Mouse (Mus musculus) intestine, embryonic 14.5 days (tissue): ENCODE results near the gene Trio. TPM values are rescaled to one million over a fixed set of nuclear protein-coding genes. Genes with fewer than 3 reads are reported as not detected.
"Not testable (repeated sequence)": the region's sequence is repeated elsewhere in the genome, so short reads cannot be mapped to it uniquely, and the experiment has no call there.

Experiments used
- ATAC-seq: fragments of 200-750 bp; cut with Nextera tagmentation; replicated peaks from 2 replicates; pipeline ENCODE4 v1.8.0; 2017; ENCODE audit warnings: low read depth, moderate number of reproducible peaks, moderate TSS enrichment, moderate library complexity; ENCODE audit not compliant: low FRiP score, low TSS enrichment
- DNase-seq: peaks from one replicate; pipeline ENCODE4 v3.0.0-alpha.2; 2018; ENCODE audit warnings: low spot score
- H3K27ac ChIP-seq: fragments of 300-500 bp; sonication (generic); 2 replicates; pipeline ENCODE4 v1.5.1; 2014; ENCODE audit warnings: low read depth, mild to moderate bottlenecking, control low read depth
- H3K27me3 ChIP-seq: fragments of 300-500 bp; sonication (generic); replicated peaks from 2 replicates; pipeline ENCODE4 v1.6.1; 2014; ENCODE audit warnings: low read length, control low read depth; ENCODE audit not compliant: control insufficient read depth, insufficient read depth
- H3K36me3 ChIP-seq: fragments of 300-500 bp; sonication (generic); 2 replicates; pipeline ENCODE4 v1.6.1; 2014; ENCODE audit warnings: low read length, control low read depth; ENCODE audit not compliant: control insufficient read depth, insufficient read depth
- H3K4me1 ChIP-seq: fragments of 300-500 bp; sonication (generic); replicated peaks from 2 replicates; pipeline ENCODE4 v1.6.1; 2014; ENCODE audit warnings: low read length, control low read depth, mixed read lengths; ENCODE audit not compliant: control insufficient read depth, insufficient read depth
- H3K4me2 ChIP-seq: fragments of 300-500 bp; sonication (generic); 2 replicates; pipeline ENCODE4 v1.6.1; 2014; ENCODE audit warnings: low read length
- H3K4me3 ChIP-seq: fragments of 300-500 bp; sonication (generic); 2 replicates; pipeline ENCODE4 v1.5.1; 2014; ENCODE audit warnings: low read depth, low read length, control low read depth, mixed read lengths
- H3K9ac ChIP-seq: fragments of 300-500 bp; sonication (generic); 2 replicates; pipeline ENCODE4 v1.6.1; 2014; ENCODE audit warnings: mild to moderate bottlenecking, low read length
- H3K9me3 ChIP-seq: fragments of 300-500 bp; sonication (generic); 2 replicates; pipeline ENCODE4 v1.6.1; 2016; ENCODE audit warnings: low read length, control low read depth; ENCODE audit not compliant: control insufficient read depth
- WGBS: fragments of 180-500 bp; shearing (Covaris S2); extraction: QIAGEN DNeasy Blood & Tissue Kit; methylation state at CpG from one replicate; pipeline ENCODE4 v1.1.7; 2014; 5-methylcytosine and 5-hydroxymethylcytosine counted together
- polyA plus RNA-seq: library from polyadenylated mRNA; unstranded; fragments of >200 nt; fragmentation: Nextera tagmentation; extraction: Ambion mirVana; gene quantifications from 2 replicates; pipeline ENCODE4 v1.2.1, GENCODE M21; 2014

Trio gene
- polyA plus RNA-seq, 1 experiment from 2014 or later, result 34.7 TPM

DNA sequence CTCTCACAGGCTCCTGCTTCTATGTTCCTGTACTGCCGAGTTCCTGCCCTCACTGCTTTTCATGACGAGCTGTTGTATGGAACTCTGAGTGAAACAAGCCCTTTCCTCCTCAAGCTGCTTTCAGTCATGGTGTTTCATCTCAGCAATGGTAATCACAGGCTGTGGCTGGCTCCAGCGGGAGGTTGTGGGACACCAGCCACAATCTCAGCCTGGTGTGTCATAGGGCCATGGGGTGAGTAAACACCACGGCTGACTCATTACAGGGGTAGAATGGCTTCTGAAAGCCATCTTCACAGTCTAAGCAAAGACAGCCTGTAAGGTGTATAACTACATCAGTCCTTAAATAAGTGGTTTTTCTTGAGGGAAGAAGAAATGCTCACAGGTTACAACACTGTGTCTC is 175.7 kb downstream of the Trio start:
- Histone ChIP-seq H3K36me3 (peaks cover 93% of the 10 kb centered on the region), H3K4me3 (no peak overlapping the region)

DNA sequence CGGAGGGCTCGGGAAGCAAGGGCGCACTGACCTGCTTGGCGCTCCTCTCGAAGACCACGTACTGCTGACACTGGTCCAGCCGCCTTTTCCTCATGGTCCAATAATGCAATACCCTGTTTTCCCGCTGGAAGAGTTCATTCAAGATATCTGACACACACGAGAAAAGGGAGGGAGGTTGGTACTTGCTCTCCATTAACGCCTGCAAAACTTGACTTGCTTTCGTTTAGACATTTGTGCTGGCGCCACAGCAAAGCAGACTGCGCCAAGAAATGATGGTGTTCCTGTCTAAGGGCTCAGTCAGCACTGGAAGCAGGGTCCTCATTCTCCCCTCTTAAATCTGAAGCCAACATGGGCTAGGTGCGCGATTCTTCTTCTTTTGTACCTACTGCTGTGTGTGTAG is 184.0 kb downstream of the Trio start:
- WGBS, result 92% methylated on average over 15 of the region's 15 CpGs
- Histone ChIP-seq H3K27ac (no peak overlapping the region), H3K9me3 (no peaks in the 10 kb centered on the region), H3K4me1 (no peaks in the 10 kb centered on the region), H3K27me3 (no peaks in the 10 kb centered on the region), H3K4me3 (no peak overlapping the region), H3K9ac (no peak overlapping the region), H3K36me3 (peaks cover 84% of the 10 kb centered on the region), H3K4me2 (no peak overlapping the region)
- no peak for DNase-seq
- no peak for ATAC-seq

More for the DNA sequence above, 175.7 kb downstream of the Trio start:
- 91% methylated on average over 4 of the region's 4 CpGs for WGBS
- Histone ChIP-seq H3K9ac (no peak overlapping the region), H3K27ac (no peak overlapping the region), H3K9me3 (no peaks in the 10 kb centered on the region), H3K27me3 (no peaks in the 10 kb centered on the region), H3K4me1 (no peaks in the 10 kb centered on the region), H3K4me2 (no peak overlapping the region)
- no peak for ATAC-seq
- DNase-seq, result no peak

DNA sequence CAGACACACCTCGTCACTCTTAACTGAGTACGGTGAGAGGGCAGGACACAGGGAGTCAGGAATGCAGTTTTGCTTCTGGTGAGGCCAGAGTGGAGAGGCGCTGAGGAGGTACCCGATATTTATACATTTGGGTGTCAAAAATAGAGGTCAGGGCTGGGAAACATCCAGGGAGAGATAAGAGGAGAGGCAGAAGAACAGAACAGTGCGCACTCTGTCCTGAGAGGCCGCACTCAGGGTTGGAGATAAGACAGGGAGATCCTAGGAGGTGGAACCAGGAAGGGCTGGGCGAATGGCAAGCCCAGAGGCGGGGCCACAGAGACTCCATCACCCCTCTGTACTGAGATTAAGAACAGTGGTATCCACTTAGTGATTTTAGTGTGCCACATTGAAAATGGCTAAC is 185.1 kb downstream of the Trio start:
- Histone ChIP-seq H3K4me2 (no peak overlapping the region), H3K27ac (no peak overlapping the region), H3K4me3 (no peak overlapping the region), H3K36me3 (peaks cover 76% of the 10 kb centered on the region), H3K27me3 (no peaks in the 10 kb centered on the region), H3K9ac (no peak overlapping the region), H3K4me1 (no peaks in the 10 kb centered on the region), H3K9me3 (no peaks in the 10 kb centered on the region)
- DNase-seq, result no peak
- no peak for ATAC-seq
- 52% methylated on average over 8 of the region's 8 CpGs for WGBS

DNA sequence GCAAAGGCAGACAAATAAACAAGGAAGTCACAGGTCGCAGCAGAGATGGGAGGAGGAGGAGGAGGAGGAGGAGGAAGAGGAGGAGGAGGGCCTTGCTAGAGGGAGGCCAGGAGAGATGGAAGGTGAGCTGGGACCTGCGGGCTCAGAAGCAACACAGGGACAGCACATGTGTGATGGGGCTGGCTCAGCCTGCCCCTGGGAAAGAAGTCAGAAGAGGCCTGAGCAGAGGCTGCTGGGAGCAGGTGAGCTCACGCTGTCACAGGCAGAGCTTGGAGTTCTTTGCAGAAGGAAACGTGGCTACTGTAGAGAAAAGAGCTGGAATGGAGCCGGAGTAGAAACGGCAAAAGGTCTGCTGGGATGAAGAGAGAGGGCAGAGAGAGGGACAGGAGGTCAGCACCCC is 185.5 kb downstream of the Trio start:
- WGBS, result 49% methylated on average over 6 of the region's 6 CpGs
- DNase-seq (no peak), ATAC-seq (no peak)
- no peak overlapping the region for H3K9ac ChIP-seq
- no peak overlapping the region for H3K27ac ChIP-seq
- no peaks in the 10 kb centered on the region for H3K27me3 ChIP-seq
- H3K4me1 ChIP-seq, result no peaks in the 10 kb centered on the region
- H3K9me3 ChIP-seq, result no peaks in the 10 kb centered on the region
- H3K36me3 ChIP-seq, result peaks cover 76% of the 10 kb centered on the region
- no peak overlapping the region for H3K4me2 ChIP-seq
- no peak overlapping the region for H3K4me3 ChIP-seq

DNA sequence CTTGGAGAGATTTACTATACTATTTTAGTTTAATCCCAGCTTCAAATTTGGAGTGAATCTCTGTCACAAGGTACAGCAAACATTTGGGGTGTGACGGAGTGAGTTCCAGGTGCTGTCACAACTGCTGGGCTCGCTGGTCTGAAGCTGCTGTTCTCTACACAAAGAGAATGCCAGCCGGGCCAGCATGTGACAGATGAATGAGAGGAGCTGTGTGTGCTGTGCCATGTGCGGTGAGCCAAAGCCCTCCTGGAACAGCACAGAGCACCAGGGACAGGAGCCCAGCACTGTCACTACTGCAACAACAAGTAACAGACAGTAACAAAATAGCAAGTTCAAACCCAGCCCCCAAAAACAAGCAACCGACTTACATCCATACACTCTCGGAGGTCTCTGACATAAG is 194.0 kb downstream of the Trio start:
- 91% methylated on average over 6 of the region's 6 CpGs for WGBS
- H3K9ac ChIP-seq, result no peak overlapping the region
- no peaks in the 10 kb centered on the region for H3K9me3 ChIP-seq
- no peak overlapping the region for H3K27ac ChIP-seq
- ATAC-seq (no peak), DNase-seq (no peak)
- H3K4me2 ChIP-seq, result no peak overlapping the region
- peaks cover 80% of the 10 kb centered on the region for H3K36me3 ChIP-seq
- H3K27me3 ChIP-seq, result no peaks in the 10 kb centered on the region
- no peak overlapping the region for H3K4me3 ChIP-seq
- no peaks in the 10 kb centered on the region for H3K4me1 ChIP-seq

DNA sequence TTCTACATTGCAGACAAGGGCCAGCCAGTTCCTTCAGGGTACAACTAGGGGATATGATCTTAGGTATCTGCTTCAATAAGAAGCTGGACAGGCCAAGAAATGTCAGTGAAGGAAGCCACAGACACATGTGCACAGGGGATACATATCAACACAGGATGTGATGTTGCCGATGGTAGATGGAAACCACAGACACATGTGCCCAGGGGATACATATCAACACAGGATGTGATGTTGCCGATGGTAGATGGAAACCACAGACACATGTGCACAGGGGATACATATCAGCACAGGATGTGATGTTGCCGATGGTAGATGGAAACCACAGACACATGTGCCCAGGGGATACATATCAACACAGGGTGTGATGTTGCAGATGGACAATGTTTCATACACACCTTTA is 197.8 kb downstream of the Trio start:
- not testable (repeated sequence) for H3K4me3 ChIP-seq, H3K9me3 ChIP-seq, ATAC-seq, H3K27ac ChIP-seq, H3K9ac ChIP-seq, DNase-seq, H3K4me2 ChIP-seq, H3K27me3 ChIP-seq, H3K4me1 ChIP-seq
- 81% methylated on average over 3 of the region's 3 CpGs for WGBS
- H3K36me3 ChIP-seq, result peaks cover 94% of the 10 kb centered on the region

DNA sequence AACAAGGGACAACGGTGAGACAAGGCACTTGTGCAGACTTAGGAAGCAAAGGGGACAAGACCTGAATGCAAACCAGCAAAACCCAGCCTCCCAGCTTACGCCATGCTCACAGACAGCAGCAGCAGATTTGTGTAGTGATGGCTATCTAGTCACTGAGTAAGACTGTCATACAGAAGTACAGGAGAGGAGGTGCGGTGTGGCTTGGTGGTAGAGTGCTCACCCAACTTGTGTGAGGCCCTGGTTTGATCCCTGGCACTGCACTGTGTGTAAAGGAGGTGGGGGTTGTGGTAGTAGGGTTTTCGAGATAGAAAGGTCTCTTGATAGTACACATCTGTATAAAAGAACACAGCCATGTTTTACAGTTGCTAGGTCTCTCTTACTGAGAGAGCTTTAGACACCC is 198.8 kb downstream of the Trio start:
- H3K4me2 ChIP-seq, result no peak overlapping the region
- no peaks in the 10 kb centered on the region for H3K4me1 ChIP-seq
- DNase-seq (no peak), ATAC-seq (no peak)
- 96% methylated on average over 4 of the region's 4 CpGs for WGBS
- no peak overlapping the region for H3K27ac ChIP-seq
- no peaks in the 10 kb centered on the region for H3K9me3 ChIP-seq
- H3K4me3 ChIP-seq, result no peak overlapping the region
- H3K9ac ChIP-seq, result no peak overlapping the region
- H3K27me3 ChIP-seq, result no peaks in the 10 kb centered on the region
- peaks cover 89% of the 10 kb centered on the region for H3K36me3 ChIP-seq

DNA sequence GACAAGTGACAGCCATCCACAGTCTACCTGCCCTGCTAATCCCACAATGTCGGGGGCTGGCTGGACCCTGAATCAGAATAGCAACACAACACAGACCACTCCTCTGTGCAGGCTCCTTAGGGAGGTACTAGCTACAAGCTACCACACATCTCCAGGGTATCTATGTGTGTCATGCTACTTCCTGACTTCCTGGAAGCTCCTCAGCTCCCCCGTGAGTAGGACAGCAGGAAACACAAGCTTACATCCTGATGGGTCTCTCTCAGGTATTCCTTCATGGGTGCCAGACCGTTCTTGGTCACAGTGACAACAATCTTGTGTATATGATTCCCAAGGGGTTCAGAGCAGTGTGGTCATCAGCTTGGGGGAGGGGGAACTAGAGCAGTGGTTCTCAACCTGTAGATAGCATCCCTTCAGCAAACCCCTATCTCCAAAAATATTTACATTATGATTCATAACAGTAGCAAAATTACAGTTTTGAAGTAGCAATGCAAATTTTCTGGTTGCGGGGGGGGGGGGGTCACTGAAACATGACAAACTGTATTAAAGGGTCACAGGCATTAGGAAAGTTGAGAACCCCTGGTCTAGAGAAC is 199.5 kb downstream of the Trio start:
- H3K4me1 ChIP-seq, result no peaks in the 10 kb centered on the region
- no peak for ATAC-seq
- no peak overlapping the region for H3K4me2 ChIP-seq
- WGBS, result 86% methylated on average over 4 of the region's 4 CpGs
- DNase-seq, result no peak
- H3K9me3 ChIP-seq, result no peaks in the 10 kb centered on the region
- peaks cover 88% of the 10 kb centered on the region for H3K36me3 ChIP-seq
- H3K9ac ChIP-seq, result no peak overlapping the region
- no peak overlapping the region for H3K27ac ChIP-seq
- no peaks in the 10 kb centered on the region for H3K27me3 ChIP-seq
- H3K4me3 ChIP-seq, result no peak overlapping the region

DNA sequence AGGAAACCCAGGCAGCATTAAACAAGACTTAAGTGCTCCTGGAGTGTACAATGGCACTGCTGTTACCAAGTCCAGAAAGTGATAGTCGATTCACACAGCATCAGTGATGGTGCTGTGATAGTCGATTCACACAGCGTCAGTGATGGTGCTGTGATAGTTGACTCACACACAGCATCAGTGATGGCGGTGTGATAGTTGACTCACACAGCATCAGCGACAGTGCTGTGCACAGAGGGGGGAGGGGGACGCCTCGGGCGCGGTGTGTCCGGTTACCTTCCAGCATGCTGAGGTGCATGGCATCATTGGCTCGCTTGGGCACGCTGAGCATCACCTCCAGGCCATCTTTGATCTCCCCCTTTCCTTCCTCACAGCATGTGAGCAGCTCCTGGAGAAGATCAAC is 200.3 kb downstream of the Trio start:
- H3K9me3 ChIP-seq, result no peaks in the 10 kb centered on the region
- peaks cover 88% of the 10 kb centered on the region for H3K36me3 ChIP-seq
- no peak overlapping the region for H3K4me3 ChIP-seq
- no peak overlapping the region for H3K4me2 ChIP-seq
- no peak for ATAC-seq
- DNase-seq, result no peak
- H3K9ac ChIP-seq, result no peak overlapping the region
- no peaks in the 10 kb centered on the region for H3K4me1 ChIP-seq
- no peaks in the 10 kb centered on the region for H3K27me3 ChIP-seq
- no peak overlapping the region for H3K27ac ChIP-seq
- 93% methylated on average over 12 of the region's 12 CpGs for WGBS
